Mouse (Mus musculus): ENCODE results near the gene Hist2h2bb. TPM values are rescaled to one million over a fixed set of nuclear protein-coding genes. Genes with fewer than 3 reads are reported as not detected.
"Not testable (repeated sequence)": the region's sequence is repeated elsewhere in the genome, so short reads cannot be mapped to it uniquely, and the experiment has no call there.

Gene Hist2h2bb
- polyA plus RNA-seq, 1 experiment from 2014 or later, result 13.9 TPM

DNA sequence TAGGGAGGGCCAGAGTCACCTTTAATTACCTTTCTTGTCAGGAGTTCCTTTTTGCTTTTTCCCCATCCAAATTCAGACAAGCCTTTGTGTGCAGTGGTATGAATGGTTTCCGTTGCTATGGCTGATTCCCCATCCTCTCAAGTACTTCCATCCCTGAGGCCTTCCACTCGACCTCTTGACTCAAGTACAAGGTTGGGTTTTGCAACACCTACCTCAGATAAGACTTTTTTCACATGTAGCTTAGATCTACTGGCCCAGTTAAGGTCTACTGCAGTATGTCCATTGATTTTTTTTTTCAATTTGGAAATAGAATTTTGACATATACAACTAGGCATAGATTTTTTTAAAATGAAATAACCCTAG lies 37.8 kb upstream of the Hist2h2bb start:
- Histone ChIP-seq H3K4me3 (no peak overlapping the region), H3K27me3 (no peaks in the 10 kb centered on the region), H3K4me1 (peaks cover 17% of the 10 kb centered on the region), H3K9ac (no peak overlapping the region), H3K36me3 (no peaks in the 10 kb centered on the region), H3K4me2 (no peak overlapping the region), H3K27ac (no peak overlapping the region), H3K9me3 (no peaks in the 10 kb centered on the region)
- WGBS, result 52% methylated on average over 2 of the region's 2 CpGs
- ATAC-seq (ENCODE audit: insufficient number of reproducible peaks, insufficient read depth, low FRiP score, low TSS enrichment, low read depth), result no peak

- Histone ChIP-seq H3K4me1 (peaks cover 25% of the 10 kb centered on the region), H3K27me3 (no peaks in the 10 kb centered on the region), H3K9ac (no peak overlapping the region), H3K36me3 (no peaks in the 10 kb centered on the region), H3K4me3 (no peak overlapping the region), H3K27ac (no peak overlapping the region), H3K4me2 (no peak overlapping the region), H3K9me3 (no peaks in the 10 kb centered on the region)
- 95% methylated on average over 2 of the region's 2 CpGs for WGBS
- no peak for ATAC-seq (ENCODE audit: insufficient number of reproducible peaks, insufficient read depth, low FRiP score, low TSS enrichment, low read depth)
Observed at GRCm38 (mm10) chr3:96234914-96235313, 34.6 kb upstream of the Hist2h2bb start.

- H3K27ac ChIP-seq, result peak overlapping the region; percentile 7; the same call in 1 of the 2 replicates
- H3K4me2 ChIP-seq, result no peak overlapping the region
- peaks cover 27% of the 10 kb centered on the region for H3K4me1 ChIP-seq
- ATAC-seq (ENCODE audit: insufficient number of reproducible peaks, insufficient read depth, low FRiP score, low TSS enrichment, low read depth), result no peak
- H3K27me3 ChIP-seq, result no peaks in the 10 kb centered on the region
- H3K36me3 ChIP-seq, result no peaks in the 10 kb centered on the region
- H3K4me3 ChIP-seq, result no peak overlapping the region
- H3K9ac ChIP-seq, result no peak overlapping the region
- no peaks in the 10 kb centered on the region for H3K9me3 ChIP-seq
- WGBS, result 50% methylated on average over 3 of the region's 3 CpGs
Observed at GRCm38 (mm10) chr3:96235836-96236235, 33.7 kb upstream of the Hist2h2bb start.

- no peak for ATAC-seq (ENCODE audit: insufficient number of reproducible peaks, insufficient read depth, low FRiP score, low TSS enrichment, low read depth)
- peak overlapping the region; percentile 48 for H3K4me3 ChIP-seq
- peak overlapping the region; percentile 76 for H3K9ac ChIP-seq
- no peaks in the 10 kb centered on the region for H3K27me3 ChIP-seq
- H3K27ac ChIP-seq, result peak overlapping the region; percentile 82
- WGBS, result 76% methylated on average over 4 of the region's 4 CpGs
- H3K36me3 ChIP-seq, result no peaks in the 10 kb centered on the region
- no peaks in the 10 kb centered on the region for H3K9me3 ChIP-seq
- peaks cover 28% of the 10 kb centered on the region for H3K4me1 ChIP-seq
- peak overlapping the region; percentile 62 for H3K4me2 ChIP-seq
Observed at GRCm38 (mm10) chr3:96236834-96237334, 32.7 kb upstream of the Hist2h2bb start.

GRCm38 (mm10) chr3:96237335-96237903 lies 32.1 kb upstream of the Hist2h2bb start:
- Histone ChIP-seq H3K36me3 (no peaks in the 10 kb centered on the region), H3K9me3 (no peaks in the 10 kb centered on the region), H3K27ac (peak overlapping the region; percentile 82), H3K4me2 (peak overlapping the region; percentile 62), H3K27me3 (no peaks in the 10 kb centered on the region), H3K9ac (peak overlapping the region; percentile 76), H3K4me1 (peaks cover 30% of the 10 kb centered on the region), H3K4me3 (peak overlapping the region; percentile 48)
- WGBS, result 19% methylated on average over 7 of the region's 7 CpGs
- no peak for ATAC-seq (ENCODE audit: insufficient number of reproducible peaks, insufficient read depth, low FRiP score, low TSS enrichment, low read depth)

GRCm38 (mm10) chr3:96237904-96238511 lies 31.5 kb upstream of the Hist2h2bb start:
- no peaks in the 10 kb centered on the region for H3K27me3 ChIP-seq
- no peaks in the 10 kb centered on the region for H3K36me3 ChIP-seq
- no peak for ATAC-seq (ENCODE audit: insufficient number of reproducible peaks, insufficient read depth, low FRiP score, low TSS enrichment, low read depth)
- WGBS, result 1% methylated on average over 12 of the region's 12 CpGs
- H3K27ac ChIP-seq, result peak overlapping the region; percentile 82
- no peaks in the 10 kb centered on the region for H3K9me3 ChIP-seq
- peaks cover 31% of the 10 kb centered on the region for H3K4me1 ChIP-seq
- H3K4me2 ChIP-seq, result peak overlapping the region; percentile 62
- H3K4me3 ChIP-seq, result peak overlapping the region; percentile 48
- H3K9ac ChIP-seq, result peak overlapping the region; percentile 76

DNA sequence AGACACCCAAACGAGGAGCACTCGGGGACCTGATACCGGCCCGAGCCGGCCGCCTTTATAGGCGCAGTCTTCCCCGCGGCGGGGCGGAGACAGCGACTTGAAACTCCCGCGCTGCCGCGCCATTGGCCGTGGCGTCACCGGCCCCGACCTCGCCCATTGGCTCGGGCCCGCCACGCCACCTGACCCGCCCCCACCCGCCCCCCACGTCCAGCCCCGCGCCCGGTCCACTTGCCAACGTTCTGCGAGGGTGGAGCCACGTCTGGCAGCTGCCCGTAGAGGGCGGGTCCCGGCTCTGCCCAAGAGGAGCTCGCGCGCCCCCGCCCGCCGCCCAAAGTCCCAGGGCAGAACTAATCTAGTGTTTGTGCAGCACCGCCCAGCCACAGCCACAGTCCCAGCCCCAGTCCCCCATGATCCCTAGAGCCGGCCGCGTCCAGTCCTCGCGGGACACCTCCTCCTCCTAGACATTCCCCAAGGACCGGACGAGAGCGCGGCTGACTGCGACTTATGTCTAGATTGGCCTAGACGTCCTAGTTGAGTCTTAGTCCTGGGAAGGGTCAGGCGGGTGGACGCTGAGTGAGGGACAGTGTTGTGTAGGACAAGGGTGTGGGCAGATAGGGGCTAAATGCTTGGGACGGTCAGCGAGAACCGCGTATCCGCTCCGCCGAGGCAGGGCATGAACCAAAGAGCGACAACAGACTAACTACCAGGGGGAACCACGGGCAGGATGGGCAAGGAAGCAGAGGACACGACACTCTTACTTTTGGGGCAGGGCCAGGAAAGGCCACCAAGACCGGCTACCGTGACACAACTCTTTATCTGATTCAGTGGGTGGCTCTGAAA lies 30.4 kb upstream of the Hist2h2bb start, which contains the start of gene Hist2h3c2:
Gene Hist2h3c2 (minus strand): TSS at position 174 of the 840 bp plus-strand sequence.
- peak within 1 kb of the TSS; percentile 82 for H3K27ac ChIP-seq
- peak; percentile 90 for ATAC-seq (ENCODE audit: insufficient number of reproducible peaks, insufficient read depth, low FRiP score, low TSS enrichment, low read depth)
- not testable (repeated sequence) for H3K27me3 ChIP-seq, H3K9me3 ChIP-seq, H3K36me3 ChIP-seq
- H3K4me3 ChIP-seq, result peak within 1 kb of the TSS; percentile 48
- H3K4me1 ChIP-seq, result peaks cover 42% of the 10 kb centered on the region
- 0% methylated on average over 12 of the region's 68 CpGs for WGBS
- peak within 1 kb of the TSS; percentile 62 for H3K4me2 ChIP-seq
- H3K9ac ChIP-seq, result peak within 1 kb of the TSS; percentile 76

DNA sequence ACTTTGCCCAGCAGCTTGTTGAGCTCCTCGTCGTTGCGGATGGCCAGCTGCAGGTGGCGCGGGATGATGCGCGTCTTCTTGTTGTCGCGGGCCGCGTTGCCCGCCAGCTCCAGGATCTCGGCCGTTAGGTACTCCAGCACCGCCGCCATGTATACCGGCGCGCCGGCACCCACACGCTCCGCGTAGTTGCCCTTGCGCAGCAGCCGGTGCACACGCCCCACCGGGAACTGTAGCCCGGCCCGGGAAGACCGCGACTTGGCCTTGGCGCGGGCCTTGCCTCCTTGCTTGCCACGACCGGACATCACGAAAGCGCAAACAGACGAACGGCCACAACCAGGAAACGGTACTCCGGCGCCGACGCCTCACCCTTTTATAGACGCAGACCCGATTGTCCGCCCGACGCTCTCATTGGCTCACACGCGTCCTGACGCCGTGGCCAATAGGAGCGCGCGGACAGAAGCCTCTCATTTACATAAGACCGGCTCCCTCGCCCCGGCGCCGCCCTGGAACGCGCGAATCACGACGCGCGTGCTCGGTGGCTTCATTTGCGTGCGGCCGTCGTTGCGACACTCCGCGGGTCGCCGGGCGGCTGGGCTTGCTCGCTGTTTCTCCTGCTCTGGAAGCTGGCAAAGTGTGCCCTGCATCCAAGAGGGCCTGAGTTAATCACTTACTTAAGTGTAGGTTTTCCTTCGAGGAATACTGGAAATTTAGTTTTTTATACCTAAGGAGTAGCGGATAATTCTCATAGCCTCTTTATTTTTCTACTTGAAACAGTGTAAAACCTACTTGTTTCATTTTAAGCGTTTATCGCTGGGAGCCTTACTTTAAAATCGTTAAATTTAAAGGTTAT lies 29.4 kb upstream of the Hist2h2bb start, which contains the start of gene Hist2h2aa2:
Gene Hist2h2aa2 (minus strand): TSS at position 328 of the 850 bp plus-strand sequence.
- peak within 1 kb of the TSS; percentile 36 for H3K4me3 ChIP-seq
- H3K9ac ChIP-seq, result peak within 1 kb of the TSS; percentile 65
- H3K27ac ChIP-seq, result peak within 1 kb of the TSS; percentile 92
- WGBS, result 3% methylated on average over 39 of the region's 85 CpGs
- H3K9me3 ChIP-seq, H3K36me3 ChIP-seq, H3K27me3 ChIP-seq: not testable (repeated sequence)
- H3K4me2 ChIP-seq, result peak within 1 kb of the TSS; percentile 54
- peak; percentile 85 for ATAC-seq (ENCODE audit: insufficient number of reproducible peaks, insufficient read depth, low FRiP score, low TSS enrichment, low read depth)
- H3K4me1 ChIP-seq, result peaks cover 47% of the 10 kb centered on the region

GRCm38 (mm10) chr3:96240799-96241197 lies 28.8 kb upstream of the Hist2h2bb start:
- Histone ChIP-seq H3K4me2 (peak overlapping the region; percentile 54), H3K27ac (peak overlapping the region; percentile 92), H3K9ac (peak overlapping the region; percentile 65), H3K4me1 (peaks cover 45% of the 10 kb centered on the region), H3K4me3 (peak overlapping the region; percentile 32), H3K9me3 (no peaks in the 10 kb centered on the region), H3K36me3 (no peaks in the 10 kb centered on the region), H3K27me3 (no peaks in the 10 kb centered on the region)
- WGBS, result 77% methylated on average over 9 of the region's 9 CpGs
- no peak for ATAC-seq (ENCODE audit: insufficient number of reproducible peaks, insufficient read depth, low FRiP score, low TSS enrichment, low read depth)

GRCm38 (mm10) chr3:96243921-96244572 lies 25.5 kb upstream of the Hist2h2bb start:
- H3K4me1 ChIP-seq, result peaks cover 38% of the 10 kb centered on the region

More at GRCm38 (mm10) chr3:96243921-96244572, 25.5 kb upstream of the Hist2h2bb start:
- 78% methylated on average over 7 of the region's 7 CpGs for WGBS
- peak overlapping the region; percentile 98 for H3K27ac ChIP-seq
- H3K27me3 ChIP-seq, result no peaks in the 10 kb centered on the region
- peak overlapping the region; percentile 76 for H3K9ac ChIP-seq
- H3K4me2 ChIP-seq, result peak overlapping the region; percentile 62
- H3K36me3 ChIP-seq, result no peaks in the 10 kb centered on the region
- no peak for ATAC-seq (ENCODE audit: insufficient number of reproducible peaks, insufficient read depth, low FRiP score, low TSS enrichment, low read depth)
- no peaks in the 10 kb centered on the region for H3K9me3 ChIP-seq
- H3K4me3 ChIP-seq, result peak overlapping the region; percentile 51

Measured in embryonic facial prominence, embryonic 13.5 days (tissue).